Mouse (Mus musculus) cerebellum, adult 9-10 months (tissue): ENCODE measurements around the gene Zfp36l2.
"Not testable (repeated sequence)": the region's sequence is repeated elsewhere in the genome, so short reads cannot be mapped to it uniquely, and the experiment has no call there.

ENCODE experiments used
- DNase-seq: peaks from one replicate; pipeline ENCODE4 v3.0.0; 2022

Gene Zfp36l2

GRCm38 (mm10) chr17:84194282-84195002 lies 6.7 kb upstream of the Zfp36l2 start:
- DNase-seq, result no peak

- no peak for DNase-seq
These were observed 5.7 kb upstream of the Zfp36l2 start for GRCm38 (mm10) chr17:84193411-84193810.

GRCm38 (mm10) chr17:84191946-84192345 lies 4.2 kb upstream of the Zfp36l2 start:
- DNase-seq, result no peak

GRCm38 (mm10) chr17:84190885-84191284 lies 3.1 kb upstream of the Zfp36l2 start:
- peak; percentile 64 for DNase-seq

GRCm38 (mm10) chr17:84189127-84189854 lies 1.5 kb upstream of the Zfp36l2 start:
- DNase-seq, result no peak

GRCm38 (mm10) chr17:84188374-84188961 lies 721 bp upstream of the Zfp36l2 start:
- DNase-seq, result peak; percentile 59

- not testable (repeated sequence) for DNase-seq
These were observed 483 bp downstream of the Zfp36l2 start for GRCm38 (mm10) chr17:84187264-84187663.

GRCm38 (mm10) chr17:84186451-84187202 lies 1.1 kb downstream of the Zfp36l2 start:
- no peak for DNase-seq

- no peak for DNase-seq
These were observed 1.9 kb downstream of the Zfp36l2 start for GRCm38 (mm10) chr17:84185581-84186450.

- no peak for DNase-seq
These were observed 2.7 kb downstream of the Zfp36l2 start for GRCm38 (mm10) chr17:84185011-84185411.

GRCm38 (mm10) chr17:84183291-84183781 lies 4.4 kb downstream of the Zfp36l2 start:
- peak; percentile 36 for DNase-seq

GRCm38 (mm10) chr17:84182311-84183271 lies 5.2 kb downstream of the Zfp36l2 start:
- DNase-seq, result no peak

GRCm38 (mm10) chr17:84181502-84182310 lies 6.0 kb downstream of the Zfp36l2 start:
- DNase-seq, result no peak

- DNase-seq, result no peak
These were observed 6.8 kb downstream of the Zfp36l2 start for GRCm38 (mm10) chr17:84180715-84181501.

GRCm38 (mm10) chr17:84179973-84180365 lies 7.8 kb downstream of the Zfp36l2 start:
- DNase-seq, result no peak

GRCm38 (mm10) chr17:84179026-84179972 lies 8.4 kb downstream of the Zfp36l2 start:
- no peak for DNase-seq

- DNase-seq, result no peak
These were observed 10.3 kb downstream of the Zfp36l2 start for GRCm38 (mm10) chr17:84177481-84177880.

GRCm38 (mm10) chr17:84176446-84176845 lies 11.3 kb downstream of the Zfp36l2 start:
- DNase-seq, result no peak
